Mouse (Mus musculus) testis, adult 2 months (tissue): ENCODE results near the gene Ifnab. TPM values are rescaled to one million over a fixed set of nuclear protein-coding genes. Genes with fewer than 3 reads are reported as not detected.
A peak's percentile ranks its signal among the peaks of the same experiment; 100 is the strongest.

ENCODE experiments used
- H3K27ac ChIP-seq: fragments of 200-500 bp; 2 replicates; pipeline ENCODE4 v1.5.1; 2012; ENCODE audit warnings: low read depth, low read length; ENCODE audit not compliant: control insufficient read depth, insufficient read depth
- H3K27me3 ChIP-seq: fragments of 200-500 bp; 2 replicates; pipeline ENCODE4 v1.6.1; 2012; ENCODE audit warnings: mild to moderate bottlenecking, low read length, moderate library complexity; ENCODE audit not compliant: control insufficient read depth, insufficient read depth
- H3K36me3 ChIP-seq: fragments of 200-500 bp; 2 replicates; pipeline ENCODE4 v1.6.1; 2012; ENCODE audit warnings: mild to moderate bottlenecking, low read length; ENCODE audit not compliant: control insufficient read depth, insufficient read depth
- H3K4me1 ChIP-seq: fragments of 200-500 bp; 2 replicates; pipeline ENCODE4 v1.6.1; 2012; ENCODE audit warnings: low read length; ENCODE audit not compliant: control insufficient read depth, insufficient read depth
- H3K4me3 ChIP-seq: fragments of 200-500 bp; 2 replicates; pipeline ENCODE4 v1.5.1; 2012; ENCODE audit warnings: low read depth, mild to moderate bottlenecking, low read length, moderate library complexity, mixed read lengths; ENCODE audit not compliant: control insufficient read depth
- CTCF ChIP-seq: fragments of 200-500 bp; IDR thresholded peaks from 2 replicates; pipeline ENCODE4 v1.5.1; 2012; ENCODE audit warnings: low read depth, mild to moderate bottlenecking, inconsistent platforms, low read length, moderate library complexity; ENCODE audit not compliant: control insufficient read depth, insufficient read depth, insufficient replicate concordance
- POLR2A ChIP-seq: fragments of 200-500 bp; IDR thresholded peaks from 2 replicates; pipeline ENCODE4 v1.6.1; 2012; ENCODE audit warnings: low read depth, mild to moderate bottlenecking, inconsistent platforms, low read length, moderate library complexity; ENCODE audit not compliant: control insufficient read depth
- polyA plus RNA-seq: library from polyadenylated mRNA; depleted of rRNA; stranded (reverse); fragments of >200 nt; gene quantifications from 2 replicates; pipeline ENCODE4 v1.2.3, GENCODE M21; 2012; rRNA removed

The Ifnab gene
- polyA plus RNA-seq, 1 experiment: 0.62 TPM

DNA sequence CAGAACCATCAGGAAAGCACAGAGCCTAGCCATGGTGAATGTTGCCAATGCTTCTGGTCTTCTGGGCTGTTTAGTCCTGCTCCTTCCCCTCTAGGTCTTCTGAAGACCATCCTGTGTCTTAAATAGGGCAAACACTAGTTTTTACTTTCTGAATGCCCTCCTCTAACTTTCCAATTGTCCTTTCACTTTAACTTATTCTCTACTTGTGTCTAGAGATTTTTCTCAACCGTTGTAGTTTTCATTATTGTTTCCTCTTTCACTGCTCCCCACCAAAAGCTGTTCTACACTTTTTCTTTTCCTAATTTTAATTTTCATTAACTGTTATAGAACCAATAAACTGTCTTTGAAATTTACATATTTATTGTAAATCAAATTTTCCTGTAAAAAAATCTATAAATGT, 14.3 kb downstream of the Ifnab start, which contains the start of gene Ifna16:
Gene Ifna16 (minus strand): TSS at position 101 of the 400 bp plus-strand sequence.
- Histone ChIP-seq H3K4me3 (no peak within 1 kb of the TSS), H3K27me3 (no peaks in the 10 kb centered on the region), H3K36me3 (no peaks in the 10 kb centered on the region), H3K4me1 (no peaks in the 10 kb centered on the region), H3K27ac (no peak within 1 kb of the TSS)
- no peak for TF ChIP-seq CTCF
- TF ChIP-seq POLR2A: no peak

- Histone ChIP-seq H3K4me1 (no peaks in the 10 kb centered on the region), H3K27me3 (no peaks in the 10 kb centered on the region), H3K36me3 (no peaks in the 10 kb centered on the region), H3K4me3 (no peak overlapping the region), H3K27ac (no peak overlapping the region)
- TF ChIP-seq POLR2A: no peak
- no peak for TF ChIP-seq CTCF
These were observed 35.7 kb downstream of the Ifnab start for GRCm38 (mm10) chr4:88655461-88655860.

DNA sequence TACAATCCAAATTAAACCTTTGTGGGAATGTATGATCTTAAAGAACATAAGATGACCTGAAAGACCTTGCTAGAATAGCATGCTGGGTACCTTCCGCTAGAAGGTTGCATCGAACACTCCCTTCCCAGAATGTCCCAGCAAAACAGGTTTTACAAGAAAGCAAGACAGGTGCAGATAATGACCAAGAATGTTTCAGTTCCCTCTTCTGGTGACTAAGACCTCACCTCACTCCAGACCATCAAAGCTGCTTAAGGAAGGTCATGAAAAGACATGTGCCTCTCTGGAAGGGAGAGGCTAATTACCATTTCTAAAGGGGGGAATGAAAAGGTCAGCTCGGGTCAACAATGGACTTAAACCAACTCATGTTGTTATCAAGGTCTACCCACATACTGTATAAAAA, 37.5 kb downstream of the Ifnab start:
- Histone ChIP-seq H3K27me3 (no peaks in the 10 kb centered on the region), H3K4me3 (no peak overlapping the region), H3K36me3 (no peaks in the 10 kb centered on the region), H3K4me1 (no peaks in the 10 kb centered on the region), H3K27ac (no peak overlapping the region)
- no peak for TF ChIP-seq POLR2A
- TF ChIP-seq CTCF: no peak

DNA sequence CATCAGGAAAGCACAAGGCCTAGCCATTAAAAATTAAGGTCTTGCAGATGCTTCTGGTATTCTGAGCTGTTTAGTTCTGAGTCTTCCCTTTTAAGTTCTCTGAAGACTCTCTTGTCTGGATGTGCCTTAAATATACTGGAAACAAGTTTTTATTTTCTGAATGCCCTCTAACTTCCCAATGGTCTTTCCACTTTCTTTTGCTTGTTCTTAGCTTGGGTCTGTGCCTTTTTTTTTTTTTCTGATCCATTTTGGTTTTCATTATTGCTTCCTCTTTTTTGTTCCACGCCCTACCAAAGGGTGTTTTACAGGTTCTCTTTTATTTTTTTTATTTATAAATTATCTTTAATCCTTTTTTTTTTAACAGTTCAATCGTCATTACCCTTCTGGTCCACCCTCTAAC, 46.8 kb downstream of the Ifnab start, which contains the start of gene Ifna13:
Gene Ifna13 (minus strand): TSS at position 101 of the 400 bp plus-strand sequence.
- Histone ChIP-seq H3K4me3 (no peak within 1 kb of the TSS), H3K27me3 (no peaks in the 10 kb centered on the region), H3K4me1 (no peaks in the 10 kb centered on the region), H3K36me3 (no peaks in the 10 kb centered on the region), H3K27ac (no peak within 1 kb of the TSS)
- TF ChIP-seq POLR2A: no peak

DNA sequence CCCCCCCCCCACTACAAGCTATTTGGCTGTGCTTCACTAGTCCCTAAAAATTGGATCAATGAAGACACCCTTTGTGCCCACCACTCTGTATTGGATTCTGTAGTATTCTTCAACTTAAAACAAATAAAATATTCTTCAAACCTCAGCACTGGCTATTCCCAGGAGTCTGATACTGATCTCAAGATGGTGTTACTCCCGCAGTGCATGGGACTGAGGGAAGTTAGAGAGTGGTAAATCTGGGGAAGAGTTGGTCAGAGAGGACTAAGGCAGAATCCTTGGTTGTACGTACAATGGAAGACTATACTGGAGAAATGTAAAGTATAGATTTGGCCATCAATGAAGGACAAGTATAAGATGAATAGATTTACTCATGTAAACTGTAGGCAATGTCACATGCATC, 48.6 kb downstream of the Ifnab start:
- no peak for TF ChIP-seq POLR2A
- no peak for TF ChIP-seq CTCF
- Histone ChIP-seq H3K4me3 (no peak overlapping the region), H3K4me1 (no peaks in the 10 kb centered on the region), H3K27ac (no peak overlapping the region), H3K36me3 (no peaks in the 10 kb centered on the region), H3K27me3 (no peaks in the 10 kb centered on the region)

GRCm38 (mm10) chr4:88641077-88641831, 49.9 kb downstream of the Ifnab start:
- TF ChIP-seq POLR2A (no peak), CTCF (peak; percentile 50; the same call in 1 of the 2 replicates)
- H3K27ac ChIP-seq: no peak overlapping the region; the same call in 1 of the 2 replicates

DNA sequence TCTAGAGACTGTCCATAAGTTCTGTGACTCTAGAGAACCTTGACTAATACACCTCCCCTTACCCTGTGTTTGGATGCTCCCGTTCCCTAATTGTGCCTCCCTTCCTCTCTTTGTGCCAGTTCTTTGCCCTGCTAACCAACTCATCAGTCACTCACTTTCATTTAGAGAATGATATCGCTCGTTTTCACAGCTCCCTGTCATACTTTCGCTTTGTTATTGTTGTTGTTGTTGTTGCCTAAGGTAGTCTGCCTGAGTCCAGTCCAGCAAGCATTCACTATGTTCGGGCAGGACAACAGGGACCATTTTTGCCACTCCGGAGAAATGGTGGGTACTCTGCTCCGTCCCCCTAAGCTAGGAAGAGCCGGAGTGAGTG, 50.5 kb downstream of the Ifnab start:
- no peaks in the 10 kb centered on the region for H3K36me3 ChIP-seq
- H3K27ac ChIP-seq: no peak overlapping the region
- H3K4me1 ChIP-seq: no peaks in the 10 kb centered on the region
- H3K27me3 ChIP-seq: no peaks in the 10 kb centered on the region
- H3K4me3 ChIP-seq: peak overlapping the region; percentile 84
- TF ChIP-seq POLR2A (no peak), CTCF (no peak)

More at GRCm38 (mm10) chr4:88641077-88641831, 49.9 kb downstream of the Ifnab start:
- Histone ChIP-seq H3K4me1 (no peaks in the 10 kb centered on the region), H3K27me3 (no peaks in the 10 kb centered on the region), H3K36me3 (no peaks in the 10 kb centered on the region), H3K4me3 (peak overlapping the region; percentile 84)

Other genes starting within 250 kb of the Ifnab start
- gene Ifnb1, start 168.6 kb downstream of the Ifnab start, polyA plus RNA-seq: not detected in 2 replicates
- not detected in 2 replicates for gene Ifna15, start 133.1 kb downstream of the Ifnab start, polyA plus RNA-seq
- not detected in 2 replicates for gene Ifna14, start 119.6 kb downstream of the Ifnab start, polyA plus RNA-seq
- gene Ifna9, start 99.0 kb downstream of the Ifnab start, polyA plus RNA-seq: not detected in 2 replicates
- gene Ifna12, start 88.0 kb downstream of the Ifnab start, polyA plus RNA-seq: not detected in 2 replicates
- not detected in 2 replicates for gene C87499, start 56.9 kb downstream of the Ifnab start, polyA plus RNA-seq
- not detected in 2 replicates for gene Ifna13, start 46.9 kb downstream of the Ifnab start, polyA plus RNA-seq
- gene Ifna16, start 14.4 kb downstream of the Ifnab start, polyA plus RNA-seq: not detected in 2 replicates
- gene Ifna2, start 7.4 kb downstream of the Ifnab start, polyA plus RNA-seq: not detected in 2 replicates
- gene Gm26566, start 30.4 kb upstream of the Ifnab start, polyA plus RNA-seq: 1.1 and 1.7 TPM in 2 replicates
- gene Klhl9, start 31.1 kb upstream of the Ifnab start, polyA plus RNA-seq: 5.4 TPM in 2 replicates
- gene Gm13271, start 63.5 kb upstream of the Ifnab start, polyA plus RNA-seq: not detected in 2 replicates
- gene Gm13283, start 68.8 kb upstream of the Ifnab start, polyA plus RNA-seq: not detected in 2 replicates
- not detected in 2 replicates for gene Gm13290, start 82.5 kb upstream of the Ifnab start, polyA plus RNA-seq
- gene Gm13289, start 85.6 kb upstream of the Ifnab start, polyA plus RNA-seq: not detected in 2 replicates
- not detected in 2 replicates for gene Gm13272, start 88.5 kb upstream of the Ifnab start, polyA plus RNA-seq
- not detected in 2 replicates for gene Ifnz, start 90.8 kb upstream of the Ifnab start, polyA plus RNA-seq
- not detected in 2 replicates for gene Gm13276, start 94.3 kb upstream of the Ifnab start, polyA plus RNA-seq
- gene Gm13277, start 97.3 kb upstream of the Ifnab start, polyA plus RNA-seq: not detected in 2 replicates
- gene Gm13278, start 100.2 kb upstream of the Ifnab start, polyA plus RNA-seq: not detected in 2 replicates
- not detected in 2 replicates for gene Gm13275, start 103.1 kb upstream of the Ifnab start, polyA plus RNA-seq
- not detected in 2 replicates for gene Gm13279, start 106.0 kb upstream of the Ifnab start, polyA plus RNA-seq
- not detected in 2 replicates for gene Gm13285, start 108.3 kb upstream of the Ifnab start, polyA plus RNA-seq
- gene Gm13287, start 111.9 kb upstream of the Ifnab start, polyA plus RNA-seq: not detected in 2 replicates
- not detected in 2 replicates for gene Gm13288, start 114.2 kb upstream of the Ifnab start, polyA plus RNA-seq
- not detected in 2 replicates for gene Ifna7, start 124.9 kb upstream of the Ifnab start, polyA plus RNA-seq
- gene Ifna11, start 128.6 kb upstream of the Ifnab start, polyA plus RNA-seq: not detected in 2 replicates
- not detected in 2 replicates for gene Ifna6, start 136.1 kb upstream of the Ifnab start, polyA plus RNA-seq
- not detected in 2 replicates for gene Ifna5, start 144.2 kb upstream of the Ifnab start, polyA plus RNA-seq
- not detected in 2 replicates for gene Ifna4, start 150.5 kb upstream of the Ifnab start, polyA plus RNA-seq
- not detected in 2 replicates for gene Ifna1, start 158.7 kb upstream of the Ifnab start, polyA plus RNA-seq
- not detected in 2 replicates for gene Ifne, start 188.8 kb upstream of the Ifnab start, polyA plus RNA-seq